Mouse (Mus musculus) left cerebral cortex, postnatal 14 days (tissue): ENCODE results near the gene Cyp2b19. TPM values are rescaled to one million over a fixed set of nuclear protein-coding genes. Genes with fewer than 3 reads are reported as not detected.
"Not testable (repeated sequence)": the region's sequence is repeated elsewhere in the genome, so short reads cannot be mapped to it uniquely, and the experiment has no call there.

Source experiments
- DNase-seq, 2 experiments: peaks; one replicate each; pipeline ENCODE4 v3.0.0; 2021 to 2022; ENCODE audit warnings: low spot score in 2 of 2, mixed read lengths in 1 of 2
- intact Hi-C: fragments of 180-260 bp; cut with DNase I; formaldehyde crosslinking; loops from one replicate; pipeline ENCODE4 v1.15.1; 2025
- long read RNA-seq, 2 experiments: library from polyadenylated mRNA; stranded (forward); transcript quantifications; one replicate each; pipeline ENCODE4 v2.0.0; 2021
- total RNA-seq, 2 experiments: library from RNA; stranded (reverse); gene quantifications; 2 replicates each; pipeline ENCODE4 v1.2.3; 2021

Cyp2b19 gene
- not detected for total RNA-seq
- long read RNA-seq, experiment 1: 0 reads
- long read RNA-seq, experiment 2: 0 reads

GRCm38 (mm10) chr7:26756842-26757241, at the start of gene Cyp2b19:
TSS of gene Cyp2b19 (plus strand) at chr7:26757142.
- DNase-seq: no peak
- intact Hi-C loops: no loop called here

GRCm38 (mm10) chr7:26711061-26711460, 45.9 kb upstream of the Cyp2b19 start:
- intact Hi-C loops: no loop called here
- DNase-seq: no peak

- DNase-seq: no peak
These were observed 18.0 kb upstream of the Cyp2b19 start for GRCm38 (mm10) chr7:26738940-26739339.

GRCm38 (mm10) chr7:26743948-26744347, 13.0 kb upstream of the Cyp2b19 start:
- intact Hi-C loops: no loop called here
- no peak for DNase-seq

More at GRCm38 (mm10) chr7:26738940-26739339, 18.0 kb upstream of the Cyp2b19 start:
- intact Hi-C loops: no loop called here

- intact Hi-C loops: no loop called here
- DNase-seq: no peak
These were observed 11.5 kb upstream of the Cyp2b19 start for GRCm38 (mm10) chr7:26745486-26745885.

- intact Hi-C loops: no loop called here
- DNase-seq: no peak
These were observed 10.1 kb downstream of the Cyp2b19 start for GRCm38 (mm10) chr7:26767084-26767483.

- intact Hi-C loops: no loop called here
- no peak for DNase-seq
These were observed 13.0 kb downstream of the Cyp2b19 start for GRCm38 (mm10) chr7:26769881-26770470.

GRCm38 (mm10) chr7:26772866-26773586, 16.1 kb downstream of the Cyp2b19 start:
- no peak for DNase-seq
- intact Hi-C loops: no loop called here

GRCm38 (mm10) chr7:26775866-26776265, 18.9 kb downstream of the Cyp2b19 start:
- intact Hi-C loops: loop anchor here (5.0 kb wide), 1 partner anchor 351 kb away; no protein-coding TSS in a partner anchor
- DNase-seq: no peak

GRCm38 (mm10) chr7:26777806-26778205, 20.9 kb downstream of the Cyp2b19 start:
- intact Hi-C loops: loop anchor here (5.0 kb wide), 1 partner anchor 349 kb away; no protein-coding TSS in a partner anchor
- no peak for DNase-seq

- intact Hi-C loops: loop anchor here (5.0 kb wide), 1 partner anchor 349 kb away; no protein-coding TSS in a partner anchor
- DNase-seq: peak; percentile 32 to 52
These were observed 21.5 kb downstream of the Cyp2b19 start for GRCm38 (mm10) chr7:26778474-26778873.

- intact Hi-C loops: loop anchor here (5.0 kb wide), 1 partner anchor 347 kb away; no protein-coding TSS in a partner anchor
- peak; percentile 6 to 42 for DNase-seq
These were observed 23.0 kb downstream of the Cyp2b19 start for GRCm38 (mm10) chr7:26779799-26780416.

- peak; percentile 23 to 45 for DNase-seq
- intact Hi-C loops: no loop called here
These were observed 23.6 kb downstream of the Cyp2b19 start for GRCm38 (mm10) chr7:26780510-26780909.

- no peak for DNase-seq
- intact Hi-C loops: no loop called here
These were observed 24.2 kb downstream of the Cyp2b19 start for GRCm38 (mm10) chr7:26780998-26781766.

- no peak for DNase-seq
- intact Hi-C loops: no loop called here
These were observed 24.8 kb downstream of the Cyp2b19 start for GRCm38 (mm10) chr7:26781767-26782131.

GRCm38 (mm10) chr7:26783163-26783562, 26.2 kb downstream of the Cyp2b19 start:
- DNase-seq: peak in 1 of 2 experiments; percentile 4
- intact Hi-C loops: no loop called here

GRCm38 (mm10) chr7:26786013-26786412, 29.1 kb downstream of the Cyp2b19 start:
- DNase-seq, intact Hi-C loops: not testable (repeated sequence)

- intact Hi-C loops: no loop called here
- DNase-seq: no peak
These were observed 33.0 kb downstream of the Cyp2b19 start for GRCm38 (mm10) chr7:26789984-26790383.

- no peak for DNase-seq
- intact Hi-C loops: no loop called here
These were observed 43.2 kb downstream of the Cyp2b19 start for GRCm38 (mm10) chr7:26800104-26800503.

- intact Hi-C loops: no loop called here
- DNase-seq: no peak
These were observed 44.1 kb downstream of the Cyp2b19 start for GRCm38 (mm10) chr7:26800996-26801395.
